Mouse (Mus musculus) heart, embryonic 10.5 days (tissue): ENCODE measurements around the gene Ttc25. TPM values are rescaled to one million over a fixed set of nuclear protein-coding genes. Genes with fewer than 3 reads are reported as not detected.
"Not testable (repeated sequence)": the region's sequence is repeated elsewhere in the genome, so short reads cannot be mapped to it uniquely, and the experiment has no call there.

Experiments
- DNase-seq: peaks from one replicate; pipeline ENCODE4 v3.0.0-alpha.2; 2017; ENCODE audit warnings: low spot score
- H3K27ac ChIP-seq: fragments of 300-500 bp; sonication (generic); 2 replicates; pipeline ENCODE4 v1.5.1; 2016; ENCODE audit warnings: mild to moderate bottlenecking
- H3K27me3 ChIP-seq: fragments of 300-500 bp; sonication (generic); 2 replicates; pipeline ENCODE4 v1.6.1; 2016; ENCODE audit warnings: mild to moderate bottlenecking; ENCODE audit not compliant: poor library complexity, insufficient read depth, severe bottlenecking
- H3K36me3 ChIP-seq: fragments of 300-500 bp; sonication (generic); 2 replicates; pipeline ENCODE4 v1.6.1; 2016; ENCODE audit warnings: mild to moderate bottlenecking, moderate library complexity
- H3K4me1 ChIP-seq: fragments of 300-500 bp; sonication (generic); 2 replicates; pipeline ENCODE4 v1.6.1; 2016; ENCODE audit warnings: mild to moderate bottlenecking
- H3K4me3 ChIP-seq: fragments of 300-500 bp; sonication (generic); 2 replicates; pipeline ENCODE4 v1.5.1; 2016; ENCODE audit warnings: mild to moderate bottlenecking, moderate library complexity
- H3K9me3 ChIP-seq: fragments of 300-500 bp; sonication (generic); 2 replicates; pipeline ENCODE4 v1.6.1; 2016; ENCODE audit warnings: mild to moderate bottlenecking, moderate library complexity
- WGBS: fragments of 180-500 bp; shearing (Covaris S2); methylation state at CpG from one replicate; pipeline ENCODE4 v1.1.7; 2016; 5-methylcytosine and 5-hydroxymethylcytosine counted together
- polyA plus RNA-seq: library from polyadenylated mRNA; unstranded; fragments of >200 nt; fragmentation: Nextera tagmentation; extraction: Ambion mirVana; gene quantifications from 2 replicates; pipeline ENCODE4 v1.2.1, GENCODE M21; 2016

Ttc25 gene
- polyA plus RNA-seq, 1 experiment from 2014 or later: 0.59 TPM

- Histone ChIP-seq H3K36me3 (peaks cover 59% of the 10 kb centered on the region), H3K9me3 (no peaks in the 10 kb centered on the region), H3K27me3 (no peaks in the 10 kb centered on the region), H3K4me3 (no peak overlapping the region), H3K27ac (no peak overlapping the region), H3K4me1 (peaks cover 13% of the 10 kb centered on the region; the same call in 1 of the 2 replicates)
- no peak for DNase-seq
- WGBS: 63% methylated on average over 9 of the region's 9 CpGs
Observed at GRCm38 (mm10) chr11:100603155-100603554, 57.7 kb downstream of the Ttc25 start.

GRCm38 (mm10) chr11:100603813-100604212 lies 58.4 kb downstream of the Ttc25 start:
- peaks cover 15% of the 10 kb centered on the region; the same call in 1 of the 2 replicates for H3K4me1 ChIP-seq
- no peak for DNase-seq
- H3K9me3 ChIP-seq: no peaks in the 10 kb centered on the region
- H3K4me3 ChIP-seq: no peak overlapping the region
- no peaks in the 10 kb centered on the region for H3K27me3 ChIP-seq
- no peak overlapping the region for H3K27ac ChIP-seq
- 88% methylated on average over 8 of the region's 8 CpGs for WGBS
- peaks cover 58% of the 10 kb centered on the region for H3K36me3 ChIP-seq

GRCm38 (mm10) chr11:100604321-100605005 lies 59.1 kb downstream of the Ttc25 start:
- Histone ChIP-seq H3K4me3 (no peak overlapping the region), H3K4me1 (peaks cover 18% of the 10 kb centered on the region; the same call in 1 of the 2 replicates), H3K27me3 (no peaks in the 10 kb centered on the region), H3K9me3 (no peaks in the 10 kb centered on the region), H3K27ac (no peak overlapping the region), H3K36me3 (peaks cover 52% of the 10 kb centered on the region)
- DNase-seq: no peak
- WGBS: 82% methylated on average over 4 of the region's 4 CpGs

- H3K4me3 ChIP-seq: no peak overlapping the region
- H3K36me3 ChIP-seq: peaks cover 45% of the 10 kb centered on the region
- H3K27me3 ChIP-seq: no peaks in the 10 kb centered on the region
- H3K4me1 ChIP-seq: peaks cover 27% of the 10 kb centered on the region; the same call in 1 of the 2 replicates
- DNase-seq: no peak
- WGBS: 91% methylated on average over 10 of the region's 10 CpGs
- no peaks in the 10 kb centered on the region for H3K9me3 ChIP-seq
- no peak overlapping the region for H3K27ac ChIP-seq
Observed at GRCm38 (mm10) chr11:100605451-100605850, 60.0 kb downstream of the Ttc25 start.

GRCm38 (mm10) chr11:100607121-100607520 lies 61.7 kb downstream of the Ttc25 start:
- peaks cover 33% of the 10 kb centered on the region; the same call in 1 of the 2 replicates for H3K4me1 ChIP-seq
- H3K36me3 ChIP-seq: peaks cover 35% of the 10 kb centered on the region
- no peak for DNase-seq

GRCm38 (mm10) chr11:100608796-100609195 lies 63.4 kb downstream of the Ttc25 start:
- DNase-seq: no peak
- Histone ChIP-seq H3K36me3 (peaks cover 29% of the 10 kb centered on the region), H3K4me3 (no peak overlapping the region), H3K27ac (no peak overlapping the region), H3K27me3 (no peaks in the 10 kb centered on the region), H3K9me3 (no peaks in the 10 kb centered on the region), H3K4me1 (peaks cover 34% of the 10 kb centered on the region; the same call in 1 of the 2 replicates)
- 77% methylated on average over 4 of the region's 4 CpGs for WGBS

More at GRCm38 (mm10) chr11:100607121-100607520, 61.7 kb downstream of the Ttc25 start:
- Histone ChIP-seq H3K4me3 (no peak overlapping the region), H3K9me3 (no peaks in the 10 kb centered on the region), H3K27me3 (no peaks in the 10 kb centered on the region), H3K27ac (no peak overlapping the region)
- 93% methylated on average over 6 of the region's 6 CpGs for WGBS

GRCm38 (mm10) chr11:100609355-100609996 lies 64.1 kb downstream of the Ttc25 start:
- Histone ChIP-seq H3K27me3 (no peaks in the 10 kb centered on the region), H3K27ac (peak overlapping the region; percentile 67), H3K9me3 (no peaks in the 10 kb centered on the region), H3K4me3 (no peak overlapping the region), H3K4me1 (peaks cover 28% of the 10 kb centered on the region; the same call in 1 of the 2 replicates), H3K36me3 (peaks cover 29% of the 10 kb centered on the region)
- WGBS: 77% methylated on average over 5 of the region's 5 CpGs
- DNase-seq: no peak

GRCm38 (mm10) chr11:100609997-100610680 lies 64.7 kb downstream of the Ttc25 start:
- Histone ChIP-seq H3K27me3 (no peaks in the 10 kb centered on the region), H3K4me3 (no peak overlapping the region), H3K4me1 (peaks cover 27% of the 10 kb centered on the region; the same call in 1 of the 2 replicates), H3K36me3 (peaks cover 29% of the 10 kb centered on the region), H3K9me3 (no peaks in the 10 kb centered on the region), H3K27ac (peak overlapping the region; percentile 67; the same call in 1 of the 2 replicates)
- no peak for DNase-seq
- WGBS: 79% methylated on average over 9 of the region's 9 CpGs

GRCm38 (mm10) chr11:100611627-100612026 lies 66.2 kb downstream of the Ttc25 start:
- 81% methylated on average over 6 of the region's 6 CpGs for WGBS
- H3K27me3 ChIP-seq: no peaks in the 10 kb centered on the region
- no peak overlapping the region for H3K4me3 ChIP-seq
- H3K27ac ChIP-seq: no peak overlapping the region
- no peak for DNase-seq
- peaks cover 28% of the 10 kb centered on the region for H3K36me3 ChIP-seq
- H3K9me3 ChIP-seq: no peaks in the 10 kb centered on the region
- peaks cover 27% of the 10 kb centered on the region; the same call in 1 of the 2 replicates for H3K4me1 ChIP-seq

- Histone ChIP-seq H3K27ac (no peak overlapping the region), H3K4me1 (peaks cover 37% of the 10 kb centered on the region), H3K27me3 (no peaks in the 10 kb centered on the region), H3K9me3 (no peaks in the 10 kb centered on the region), H3K4me3 (no peak overlapping the region), H3K36me3 (peaks cover 20% of the 10 kb centered on the region)
- 88% methylated on average over 3 of the region's 3 CpGs for WGBS
- no peak for DNase-seq
Observed at GRCm38 (mm10) chr11:100613241-100613640, 67.8 kb downstream of the Ttc25 start.

GRCm38 (mm10) chr11:100616332-100616731 lies 70.9 kb downstream of the Ttc25 start:
- Histone ChIP-seq H3K9me3 (no peaks in the 10 kb centered on the region), H3K4me3 (no peak overlapping the region), H3K36me3 (peaks cover 12% of the 10 kb centered on the region), H3K27ac (no peak overlapping the region), H3K27me3 (no peaks in the 10 kb centered on the region), H3K4me1 (peaks cover 27% of the 10 kb centered on the region)
- no peak for DNase-seq
- 90% methylated on average over 5 of the region's 5 CpGs for WGBS

- H3K9me3 ChIP-seq, DNase-seq, H3K4me3 ChIP-seq, H3K36me3 ChIP-seq, H3K27ac ChIP-seq, H3K27me3 ChIP-seq: not testable (repeated sequence)
- WGBS: 93% methylated on average over 7 of the region's 7 CpGs
- peaks cover 27% of the 10 kb centered on the region for H3K4me1 ChIP-seq
Observed at GRCm38 (mm10) chr11:100616836-100617235, 71.4 kb downstream of the Ttc25 start.

- Histone ChIP-seq H3K4me3 (peak overlapping the region; percentile 97), H3K4me1 (peaks cover 26% of the 10 kb centered on the region), H3K27me3 (no peaks in the 10 kb centered on the region), H3K36me3 (peaks cover 3% of the 10 kb centered on the region; the same call in 1 of the 2 replicates), H3K9me3 (no peaks in the 10 kb centered on the region), H3K27ac (no peak overlapping the region)
- no peak for DNase-seq
- WGBS: 75% methylated on average over 4 of the region's 4 CpGs
Observed at GRCm38 (mm10) chr11:100617480-100617879, 72.1 kb downstream of the Ttc25 start.
